Mouse (Mus musculus) cortical plate, adult 2 months (tissue): ENCODE data around the gene Gm5150.

Experiments
- CTCF ChIP-seq: fragments of 200-500 bp; IDR thresholded peaks from 2 replicates; pipeline ENCODE4 v1.5.1; 2011; ENCODE audit warnings: mild to moderate bottlenecking, control low read depth, low read length; ENCODE audit not compliant: insufficient read depth; ENCODE audit errors: extremely low read depth
- POLR2A ChIP-seq: fragments of 200-500 bp; IDR thresholded peaks from 2 replicates; pipeline ENCODE4 v1.6.1; 2011; ENCODE audit warnings: mild to moderate bottlenecking, low read length, control low read depth; ENCODE audit not compliant: insufficient read depth; ENCODE audit errors: extremely low read depth

DNA sequence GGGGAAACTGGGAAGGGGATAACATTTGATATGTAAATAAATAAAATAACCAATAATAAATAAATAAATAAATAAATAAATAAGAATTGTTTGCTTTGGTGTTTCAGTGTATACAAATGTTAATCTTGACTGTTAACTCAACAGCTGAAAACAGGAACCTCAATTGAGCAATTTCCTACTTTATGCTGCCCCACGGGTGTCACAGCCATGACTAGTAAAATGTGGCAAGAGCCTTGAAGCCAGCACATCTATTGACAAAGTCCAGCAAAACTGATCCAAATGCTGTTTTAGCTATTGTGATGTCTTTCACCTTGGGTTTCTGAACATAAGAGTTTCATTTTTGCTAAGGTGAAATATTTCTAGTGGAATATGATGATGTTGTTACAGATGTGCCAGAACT lies 1.6 kb upstream of the Gm5150 start:
- TF ChIP-seq CTCF (no peak), POLR2A (no peak)
